In genomic region chr2:63925721-63926235, GRCm38 (mm10) we compare ENCODE assay signal across 16 mouse cellular contexts.
A peak's percentile ranks its signal among the peaks of the same experiment; 100 is the strongest.
DNase-seq lines count a peak whose midpoint lies in the region; ATAC-seq and TF ChIP-seq lines count a peak whose summit lies in the region.
"Had no signal": no experiment of that assay in that cellular context is flagged by ENCODE, and none has a peak within 500 bp of the region (broad histone marks: within the 10 kb centered on the region; RNA-seq: fewer than 3 reads in every experiment).

No protein-coding gene starts in this region.

- no peak overlapping the region for H3K4me2 ChIP-seq in lung, postnatal 0 days (replicated peaks; ENCODE audit: low read depth, low read length)
- no peak overlapping the region for H3K4me2 ChIP-seq in intestine, embryonic 16.5 days (ENCODE audit: low read depth, low read length)
- H3K4me2 ChIP-seq: embryonic facial prominence, embryonic 13.5 days; liver, embryonic 15.5 days; midbrain, embryonic 15.5 days had no signal

- no peak for ATAC-seq in lung, postnatal 0 days
- peak; percentile 64; the same call in 1 of the 2 replicates for ATAC-seq in intestine, embryonic 16.5 days
- ATAC-seq: midbrain, embryonic 15.5 days had no signal

- DNase-seq in heart, postnatal 10 days = peak; percentile 4 to 6
- no peak for DNase-seq in heart, adult 11 months
- DNase-seq in lung, postnatal 0 days (ENCODE audit: low spot score) = peak; percentile 17
- no peak for DNase-seq in lung, postnatal 4 days
- peak; percentile 26 for DNase-seq in yolk sac, embryonic 10.5 days (ENCODE audit: low spot score)
- DNase-seq in left cerebral cortex, adult 18-20 months (ENCODE audit: low spot score in 2 of 2) = no peak
- DNase-seq: cerebellum, adult 8-10 months; heart, postnatal 4 days; thymus, postnatal 36 days had no signal

- H3K27me3 ChIP-seq in lung, postnatal 0 days (replicated peaks; ENCODE audit: insufficient read depth, low read length) = no peaks in the 10 kb centered on the region
- H3K27me3 ChIP-seq in intestine, embryonic 16.5 days (replicated peaks; ENCODE audit: control insufficient read depth, insufficient read depth, low read length) = no peaks in the 10 kb centered on the region
- H3K27me3 ChIP-seq: embryonic facial prominence, embryonic 13.5 days; liver, embryonic 15.5 days; midbrain, embryonic 15.5 days had no signal

- no peak overlapping the region for H3K27ac ChIP-seq in lung, postnatal 0 days (ENCODE audit: low read length)
- no peak overlapping the region for H3K27ac ChIP-seq in intestine, embryonic 16.5 days (ENCODE audit: low read length)
- H3K27ac ChIP-seq: embryonic facial prominence, embryonic 13.5 days; heart, embryonic 10.5 days; left cerebral cortex, adult 2 months; liver, embryonic 15.5 days; midbrain, embryonic 15.5 days had no signal

- WGBS in lung, postnatal 0 days = 76% methylated on average over 4 of the region's 4 CpGs
- 70% methylated on average over 4 of the region's 4 CpGs for WGBS in intestine, embryonic 16.5 days

- intact Hi-C loops in heart, postnatal 10 days (cut with DNase I) = no loop called here

- H3K9me3 ChIP-seq in lung, postnatal 0 days (ENCODE audit: low read length) = no peaks in the 10 kb centered on the region
- no peaks in the 10 kb centered on the region for H3K9me3 ChIP-seq in intestine, embryonic 16.5 days (ENCODE audit: control insufficient read depth, low read length)
- H3K9me3 ChIP-seq: embryonic facial prominence, embryonic 13.5 days; forebrain, embryonic 10.5 days; heart, embryonic 10.5 days; liver, embryonic 15.5 days; midbrain, embryonic 15.5 days had no signal

- no peak overlapping the region for H3K4me3 ChIP-seq in lung, postnatal 0 days (ENCODE audit: low read depth, low read length)
- H3K4me3 ChIP-seq in intestine, embryonic 16.5 days (ENCODE audit: low read length) = no peak overlapping the region
- H3K4me3 ChIP-seq: embryonic facial prominence, embryonic 13.5 days; forebrain, embryonic 10.5 days; heart, embryonic 10.5 days; left cerebral cortex, adult 2 months; liver, embryonic 15.5 days; midbrain, embryonic 15.5 days had no signal

- peak; percentile 20 for TF ChIP-seq CTCF in lung, postnatal 0 days (IDR thresholded peaks at IDR 0.05)

- no peaks in the 10 kb centered on the region for H3K4me1 ChIP-seq in lung, postnatal 0 days (ENCODE audit: insufficient read depth, low read depth, low read length)
- H3K4me1 ChIP-seq in intestine, embryonic 16.5 days (ENCODE audit: control insufficient read depth, insufficient read depth, low read length) = no peaks in the 10 kb centered on the region
- H3K4me1 ChIP-seq: embryonic facial prominence, embryonic 13.5 days; heart, embryonic 10.5 days; liver, embryonic 15.5 days had no signal

- no peaks in the 10 kb centered on the region for H3K36me3 ChIP-seq in lung, postnatal 0 days (ENCODE audit: insufficient read depth, low read length)
- H3K36me3 ChIP-seq in intestine, embryonic 16.5 days (ENCODE audit: control insufficient read depth, insufficient read depth, low read length) = no peaks in the 10 kb centered on the region
- H3K36me3 ChIP-seq: embryonic facial prominence, embryonic 13.5 days; forebrain, embryonic 10.5 days; heart, embryonic 10.5 days; liver, embryonic 15.5 days; midbrain, embryonic 15.5 days had no signal

- TF ChIP-seq EP300 in lung, postnatal 0 days (IDR thresholded peaks at IDR 0.05) = no peak

- no peak overlapping the region for H3K9ac ChIP-seq in lung, postnatal 0 days (replicated peaks; ENCODE audit: low read depth)
- no peak overlapping the region for H3K9ac ChIP-seq in intestine, embryonic 16.5 days (ENCODE audit: low read depth, low read length)
- H3K9ac ChIP-seq: embryonic facial prominence, embryonic 13.5 days; liver, embryonic 15.5 days; midbrain, embryonic 15.5 days had no signal

Comparison
In these comparisons a context has a peak if more than half of its experiments do, and no peak if none do; other contexts are left out.
1. DNase-seq: peak in heart, postnatal 10 days (2 of 2), lung, postnatal 0 days (single experiment) and yolk sac, embryonic 10.5 days (single experiment); none in heart, adult 11 months (single experiment), lung, postnatal 4 days (0 of 2) and left cerebral cortex, adult 18-20 months (0 of 2).